Mouse (Mus musculus) C2C12 (cell line): ENCODE measurements around the gene Fli1.

Experiments
- CEBPB ChIP-seq: IDR thresholded peaks from one replicate; pipeline ENCODE4 v1.6.1; 2011; ENCODE audit warnings: low read depth, mild to moderate bottlenecking, control low read depth, moderate library complexity
- CTCF ChIP-seq: IDR thresholded peaks from one replicate; pipeline ENCODE4 v1.5.1; 2011; ENCODE audit not compliant: control insufficient read depth, insufficient read depth, insufficient read length
- MYOG ChIP-seq: IDR thresholded peaks from one replicate; pipeline ENCODE4 v1.6.1; 2011; ENCODE audit not compliant: control insufficient read depth, insufficient read length; ENCODE audit errors: extremely low read depth

DNA sequence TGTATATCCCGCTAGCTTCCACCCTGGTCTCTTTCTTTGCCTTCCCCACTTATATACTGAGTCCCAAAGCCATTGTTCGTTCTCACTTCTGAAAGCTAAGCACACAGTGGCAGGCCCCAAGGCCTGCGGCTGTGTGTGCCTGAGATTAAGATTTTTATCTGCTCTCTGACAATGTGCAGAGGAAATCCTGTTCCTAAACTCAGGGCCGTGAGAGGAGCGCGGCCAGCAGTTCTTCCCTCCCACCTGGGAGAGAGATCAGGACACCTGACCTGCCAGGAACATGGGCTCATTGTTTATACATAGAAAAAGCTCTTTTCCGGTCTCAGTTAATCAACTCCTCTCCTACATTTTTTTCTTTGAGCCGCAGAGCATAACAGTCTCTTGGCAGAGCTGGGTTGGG, 36.5 kb downstream of the Fli1 start:
- TF ChIP-seq MYOG (no peak), CTCF (no peak), CEBPB (no peak)
